Mouse (Mus musculus): ENCODE data around the gene Camk2b.

The Camk2b gene

DNA sequence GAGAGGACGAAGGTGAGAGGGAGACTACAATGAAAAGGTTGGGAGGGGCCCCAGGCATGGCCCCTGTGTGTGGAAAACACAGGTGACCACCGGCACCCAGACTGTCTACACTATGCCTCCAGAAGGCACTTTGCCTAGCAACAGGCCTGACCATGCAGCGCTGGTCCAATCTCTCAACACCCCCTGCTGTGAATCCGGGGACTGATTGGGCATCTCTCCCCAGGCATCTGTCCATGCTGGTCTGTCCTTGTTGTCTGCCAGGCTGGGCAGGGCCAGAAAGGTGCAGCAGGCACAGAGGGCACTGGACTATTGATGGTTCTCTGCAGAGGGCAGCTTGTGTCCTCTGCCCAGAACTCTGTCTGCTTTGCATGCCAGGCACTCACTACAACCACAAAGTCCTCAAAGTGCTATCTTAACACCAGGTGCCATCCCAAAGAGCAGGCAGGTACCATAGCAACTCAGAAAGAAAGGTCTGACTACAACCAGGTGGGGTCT is 16.0 kb downstream of the Camk2b start:
- peak; percentile 64 to 72 for DNase-seq

DNA sequence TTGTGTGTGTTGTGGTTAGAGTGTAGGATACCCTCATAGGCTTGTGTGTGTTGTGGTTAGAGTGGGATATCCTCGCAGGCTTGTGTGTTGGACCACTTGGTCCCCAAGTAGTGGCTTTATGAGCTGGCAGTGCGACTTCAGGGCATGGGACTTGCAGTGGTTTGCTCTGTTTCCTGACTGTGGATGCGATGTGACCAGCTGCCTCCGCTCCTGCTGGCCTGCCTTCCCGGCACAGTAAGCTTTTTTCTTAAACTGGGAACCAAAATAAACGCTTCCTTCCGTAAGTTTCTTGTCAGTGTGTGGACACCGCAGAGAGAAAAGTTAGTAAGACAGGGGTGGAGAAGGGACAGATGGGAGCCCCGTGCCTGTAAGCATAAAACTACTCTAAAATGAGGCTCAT is 18.0 kb downstream of the Camk2b start:
- no peak for DNase-seq

DNA sequence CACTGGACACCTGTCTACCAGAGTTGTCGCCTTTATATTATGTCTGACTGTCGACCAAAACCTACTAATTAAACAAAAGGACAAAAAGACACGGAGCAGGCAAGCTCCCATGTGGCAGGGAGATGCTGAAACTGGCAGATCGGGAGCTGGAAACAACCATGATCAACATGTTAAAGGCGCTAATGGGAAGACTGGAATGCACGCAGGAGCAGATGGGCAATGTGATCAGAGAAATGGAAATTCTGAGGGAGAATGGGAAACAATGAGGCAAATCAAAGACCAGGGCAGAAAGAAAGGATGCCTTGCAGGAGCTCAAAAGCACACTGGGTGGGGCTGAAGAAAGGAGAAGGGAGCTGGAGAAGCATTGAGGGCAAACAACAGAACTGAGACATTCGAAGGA is 27.2 kb downstream of the Camk2b start:
- DNase-seq: peak in 1 of 2 experiments; percentile 5

DNA sequence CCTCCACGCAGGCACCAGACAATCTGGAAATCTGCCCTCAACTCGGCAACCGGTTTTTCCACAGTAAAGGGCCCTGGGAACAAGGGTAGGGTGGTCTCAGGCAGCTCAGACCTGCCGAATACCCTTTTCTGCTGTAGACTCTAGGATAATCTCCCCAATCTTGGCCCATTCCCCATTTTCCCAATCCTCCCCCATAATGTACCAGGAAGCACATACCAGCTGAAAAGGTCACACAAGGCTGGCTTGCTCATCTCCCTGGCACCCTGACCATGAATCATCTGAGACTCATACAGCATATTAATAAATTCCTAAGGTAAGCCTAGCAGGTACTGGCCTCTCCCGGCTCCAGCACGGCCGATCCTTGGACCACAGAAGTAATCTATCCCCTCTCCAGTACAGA is 28.5 kb downstream of the Camk2b start:
- peak; percentile 52 to 55 for DNase-seq

DNA sequence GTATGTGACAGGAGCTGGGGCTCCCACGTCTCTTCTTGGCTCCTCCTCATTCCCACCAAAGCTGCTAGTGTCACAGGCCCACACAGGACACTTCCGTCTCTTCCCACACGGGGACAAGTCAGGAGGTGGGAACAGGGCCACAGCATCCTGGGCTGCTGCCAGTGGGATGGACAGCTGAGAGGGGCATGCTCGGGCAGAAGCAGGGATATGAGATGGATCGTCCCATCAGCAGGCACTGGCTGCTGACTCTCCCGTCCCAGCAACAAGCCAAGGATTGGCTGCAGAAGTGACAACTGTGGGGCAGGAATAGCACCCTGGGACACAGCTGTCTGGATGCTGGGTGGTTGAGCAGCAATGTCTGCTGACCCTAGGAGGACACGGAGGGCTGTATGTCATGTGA is 29.0 kb downstream of the Camk2b start:
- peak; percentile 63 to 76 for DNase-seq

DNA sequence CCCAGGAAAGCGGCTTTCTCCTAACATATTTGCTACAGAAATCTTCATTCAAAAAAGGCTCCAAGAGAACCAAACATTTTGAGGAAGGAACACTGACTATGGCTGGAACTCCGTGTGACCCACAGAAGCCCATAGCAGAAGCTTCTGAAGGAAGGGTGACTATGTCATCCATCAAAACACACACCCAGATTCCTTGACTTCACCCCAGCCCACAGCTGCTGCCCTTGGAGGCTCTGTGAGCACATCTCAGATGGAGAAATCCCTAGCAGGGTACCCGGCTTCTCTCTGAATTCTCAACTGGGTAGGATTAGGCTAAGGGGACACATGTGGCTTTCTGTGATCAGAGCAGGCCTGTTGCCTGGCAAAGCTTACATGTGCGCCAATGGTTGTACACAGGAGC is 29.7 kb downstream of the Camk2b start:
- peak; percentile 21 to 30 for DNase-seq

DNA sequence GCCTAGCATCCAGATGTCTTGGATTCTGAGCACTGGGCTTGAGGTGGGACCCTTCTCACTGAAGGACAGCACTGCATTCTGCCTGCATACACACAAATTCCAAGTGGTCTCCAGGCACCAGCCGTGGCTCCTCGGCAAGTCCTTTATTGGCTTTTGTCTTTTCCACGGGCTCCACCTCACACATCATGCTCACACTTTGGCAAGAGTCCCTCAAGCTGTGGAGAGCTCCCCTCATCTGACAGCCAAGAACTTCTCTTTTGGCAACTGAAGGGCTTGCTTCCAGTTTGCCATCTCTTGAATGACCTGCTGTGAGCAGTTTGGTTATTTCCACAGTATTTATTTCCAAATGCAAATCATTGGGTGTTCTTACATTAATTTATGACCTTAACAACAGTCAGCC is 30.6 kb downstream of the Camk2b start:
- peak; percentile 43 to 48 for DNase-seq

DNA sequence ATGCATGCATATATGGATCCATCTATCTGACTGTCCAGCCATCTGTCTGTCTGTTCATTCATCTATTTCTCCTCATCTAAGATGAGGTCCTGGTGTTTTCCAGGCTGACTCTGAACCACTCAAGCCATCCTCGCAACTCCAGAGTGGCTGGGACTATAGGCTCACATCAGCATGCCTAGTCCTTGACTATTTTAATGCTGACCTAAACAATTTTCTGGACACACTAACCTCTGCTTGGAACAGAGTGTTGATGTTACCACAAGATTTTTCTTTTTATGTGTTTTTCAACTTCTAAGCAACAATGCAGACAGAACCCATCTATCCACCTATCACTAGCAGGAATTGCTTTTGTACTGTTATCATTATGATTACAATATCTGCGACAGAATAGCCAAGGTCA is 31.4 kb downstream of the Camk2b start:
- no peak for DNase-seq

DNA sequence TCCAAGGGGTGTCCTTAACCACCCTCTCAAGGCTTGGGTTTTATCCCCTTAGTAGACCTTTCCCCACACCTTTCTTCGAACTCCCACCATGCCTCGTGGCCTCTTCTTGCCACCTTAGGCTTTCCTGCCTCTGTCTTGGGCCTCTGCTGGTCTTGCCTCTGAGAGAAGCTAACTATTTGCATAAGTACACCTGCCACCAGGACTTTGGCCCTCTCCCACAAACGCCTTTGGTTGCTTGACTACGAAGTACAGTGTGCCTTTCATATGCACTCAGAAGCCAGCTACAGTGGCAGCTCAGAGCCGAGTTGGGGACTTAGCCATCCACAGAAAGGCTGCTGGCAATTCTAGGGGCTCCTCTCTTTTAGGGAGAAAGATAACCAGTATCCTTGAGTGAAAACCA is 32.4 kb downstream of the Camk2b start:
- peak in 1 of 2 experiments; percentile 8 for DNase-seq

DNA sequence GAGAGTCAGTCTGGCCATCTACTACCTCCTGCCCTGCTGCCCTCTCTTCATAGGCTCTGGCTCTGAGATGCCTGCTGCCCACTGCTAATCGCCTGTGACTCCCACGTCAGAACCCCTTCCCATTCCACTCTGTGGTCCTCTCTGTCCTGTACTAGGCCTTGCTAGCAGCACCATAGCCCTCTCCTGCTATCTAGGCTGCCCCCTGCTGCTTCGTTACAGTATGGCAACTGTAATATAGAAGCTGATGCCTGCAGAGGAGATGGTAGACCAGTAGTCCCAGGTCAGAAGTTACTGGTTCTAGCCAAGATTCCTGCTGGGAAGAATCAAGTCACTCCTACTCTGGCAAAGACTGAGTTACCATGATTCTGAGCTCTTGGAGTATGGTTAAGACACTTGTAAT is 33.0 kb downstream of the Camk2b start:
- DNase-seq: peak; percentile 76 to 86

DNA sequence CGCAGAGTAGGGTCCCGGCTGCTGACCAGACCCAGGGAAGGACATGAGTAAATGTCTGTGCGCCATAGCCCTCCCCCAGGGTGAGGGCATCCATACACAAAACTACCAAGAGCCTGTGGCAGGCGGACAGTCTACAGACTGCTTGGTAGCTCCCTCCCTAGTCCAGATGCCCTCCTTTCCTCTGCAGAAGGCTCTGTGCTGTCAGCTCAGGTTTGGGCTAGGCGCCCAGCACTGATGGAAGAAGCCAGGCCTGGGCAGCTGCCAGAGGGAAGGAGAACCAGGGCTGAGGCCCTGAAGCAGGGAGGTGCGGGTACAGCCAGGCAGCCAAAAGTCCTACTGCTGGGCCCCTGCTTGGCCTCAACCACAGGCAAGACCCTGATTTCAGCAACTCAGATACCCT is 35.5 kb downstream of the Camk2b start:
- peak; percentile 97 to 98 for DNase-seq

DNA sequence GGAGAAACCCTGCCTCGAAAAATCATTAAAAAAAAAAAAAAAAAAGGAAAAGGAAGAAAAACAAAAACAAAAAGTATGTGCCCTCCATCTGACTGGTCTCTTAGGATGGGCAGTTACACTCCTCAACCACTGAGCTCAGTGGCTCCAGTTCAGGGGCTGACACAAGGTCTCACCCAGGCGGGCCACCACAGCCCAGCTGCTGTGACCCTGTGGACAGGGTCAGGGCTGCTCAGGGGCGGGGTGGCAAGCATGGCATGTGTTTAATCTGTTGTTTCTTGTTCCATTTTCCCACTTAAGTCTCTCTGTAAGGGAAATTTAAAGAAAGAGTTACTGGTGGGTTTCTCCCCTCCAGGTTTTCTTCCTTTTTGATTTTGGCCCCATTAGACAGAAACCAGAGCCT is 36.4 kb downstream of the Camk2b start:
- peak in 1 of 2 experiments; percentile 29 for DNase-seq

DNA sequence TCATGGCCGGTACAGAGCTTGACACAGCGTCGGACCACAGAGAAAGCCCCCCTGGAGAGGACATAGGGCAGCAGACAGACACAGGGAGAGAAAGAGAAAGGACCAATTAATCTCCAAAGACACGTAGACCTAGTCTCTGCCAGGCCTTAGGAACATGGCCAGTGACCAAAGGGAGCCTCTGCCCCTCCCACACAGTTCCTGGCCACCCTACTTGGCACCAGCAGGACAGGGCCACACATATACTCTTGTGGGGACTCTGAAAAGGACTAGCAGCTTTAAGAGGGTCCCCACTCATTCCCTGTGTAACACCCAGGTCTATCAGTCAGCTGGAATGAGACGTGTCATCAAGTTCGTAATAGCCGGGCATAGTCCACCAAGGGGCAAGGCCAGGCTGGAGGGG is 37.3 kb downstream of the Camk2b start:
- peak; percentile 56 to 61 for DNase-seq

DNA sequence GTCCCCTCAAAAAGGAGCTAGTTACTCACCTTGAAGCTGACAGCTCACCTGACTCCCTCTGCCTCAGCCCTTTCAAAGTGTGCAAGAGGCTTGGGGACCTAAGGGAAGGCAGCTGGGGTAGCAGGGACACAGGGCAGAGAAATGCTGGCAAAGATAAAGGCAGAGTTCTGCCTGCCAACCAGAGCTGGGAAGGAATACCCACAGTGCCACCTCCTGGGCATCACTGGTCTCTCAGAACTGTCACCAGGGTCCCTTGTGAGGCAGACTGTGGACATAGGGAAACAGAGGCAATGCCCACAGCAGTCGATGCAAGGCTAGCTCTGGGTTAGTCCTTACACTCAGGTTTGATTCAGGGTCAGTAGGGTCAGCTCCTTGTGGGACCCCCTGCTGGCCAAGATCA is 39.8 kb downstream of the Camk2b start:
- peak; percentile 85 to 88 for DNase-seq

DNA sequence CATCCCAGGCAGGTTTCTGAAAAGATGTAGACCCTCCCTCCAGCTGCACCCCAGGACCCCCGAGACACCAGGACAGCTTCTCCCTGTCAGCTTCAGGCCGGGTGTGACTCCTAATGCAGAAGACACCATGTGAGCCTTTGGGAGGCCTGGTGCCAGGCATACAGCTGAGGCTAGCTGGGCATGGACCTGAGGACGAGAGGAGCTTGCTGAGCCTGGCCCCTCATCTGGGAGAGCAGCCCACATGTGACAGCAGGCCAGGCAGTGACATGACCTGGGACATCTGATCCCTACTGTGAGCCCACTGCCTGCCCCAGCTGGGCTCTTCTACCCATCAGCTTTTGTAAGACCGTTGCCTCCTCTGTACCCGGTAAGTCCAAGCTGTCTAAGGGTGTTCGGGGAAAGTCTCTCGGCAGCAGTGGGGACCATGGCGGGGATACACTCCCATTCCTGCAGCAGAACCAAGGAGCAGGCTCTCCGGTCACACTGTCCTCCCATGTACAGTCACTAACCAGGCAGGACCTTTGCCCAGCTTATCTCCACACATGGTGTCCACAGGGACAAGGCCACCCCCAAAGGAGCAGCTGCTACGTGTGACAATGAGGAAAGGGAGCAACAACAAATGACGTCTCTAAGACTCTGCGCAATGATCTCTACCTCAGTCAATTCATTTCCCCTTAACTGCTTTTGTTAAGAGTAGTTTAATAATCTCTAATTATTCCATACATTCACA is 41.1 kb downstream of the Camk2b start:
- DNase-seq: peak; percentile 33 to 39

DNA sequence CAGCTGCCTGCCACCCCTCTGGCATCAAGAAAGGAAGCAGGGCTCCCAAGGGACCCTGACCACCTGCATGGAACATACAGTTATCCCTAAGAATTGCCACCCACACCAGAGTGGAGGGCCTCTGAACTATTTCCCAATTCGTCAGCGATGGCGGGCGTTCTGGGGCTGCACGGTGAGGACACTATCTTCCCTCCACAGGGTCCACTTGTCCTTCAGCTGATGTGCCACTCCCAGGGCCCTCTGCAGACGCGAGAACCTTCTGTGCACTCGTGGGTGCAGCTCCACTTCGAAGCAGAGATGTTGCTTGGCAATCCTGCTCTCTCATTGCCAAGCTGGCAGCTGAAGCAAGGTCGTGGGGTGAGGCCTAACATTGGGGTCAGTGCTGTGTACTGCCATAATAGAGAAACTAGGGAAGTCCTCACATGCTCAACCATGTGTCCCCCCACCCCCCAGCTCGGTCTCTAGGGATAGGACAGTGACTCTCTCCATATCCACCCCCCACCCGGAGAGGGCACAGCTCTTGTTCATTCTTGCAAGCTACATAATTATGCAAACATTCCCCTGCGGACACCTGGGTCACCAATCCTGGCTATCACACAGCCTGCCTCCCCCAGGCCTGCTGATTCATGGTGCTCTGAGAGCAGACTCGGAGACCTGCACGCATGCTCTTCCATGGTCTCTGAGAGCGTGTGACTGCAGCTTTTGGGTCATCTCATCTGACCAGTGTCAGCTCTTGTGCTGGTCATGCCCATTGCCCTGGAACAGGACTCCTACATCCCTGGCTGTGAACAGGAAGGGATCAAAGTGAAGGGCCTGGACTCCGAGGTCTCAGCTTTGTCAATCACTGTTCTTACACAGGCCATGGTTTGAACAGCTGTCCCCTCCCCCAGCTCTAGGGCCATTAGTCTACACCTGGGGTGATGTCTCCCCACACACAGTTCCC is 45.0 kb downstream of the Camk2b start:
- peak; percentile 31 to 34 for DNase-seq

DNA sequence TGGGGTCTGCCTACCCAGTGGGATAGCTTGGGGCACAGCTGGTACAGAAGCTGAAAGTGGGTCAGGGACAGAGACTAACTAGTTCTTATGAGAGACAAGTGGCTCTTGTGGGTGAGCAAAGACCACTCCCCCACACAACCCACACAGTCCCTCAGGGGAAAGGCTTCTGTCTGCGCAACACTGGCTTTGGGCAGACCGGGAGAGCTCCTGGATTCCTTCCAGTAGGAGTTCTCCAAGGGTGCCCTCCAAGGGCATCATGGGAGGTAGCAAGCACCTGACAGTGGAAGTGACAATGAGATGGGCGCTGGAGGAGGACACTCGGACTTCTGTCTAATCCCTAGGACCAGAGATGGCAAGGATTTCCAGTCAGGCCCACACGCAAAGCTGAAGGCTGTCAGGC is 45.8 kb downstream of the Camk2b start:
- peak in 1 of 2 experiments; percentile 34 for DNase-seq

DNA sequence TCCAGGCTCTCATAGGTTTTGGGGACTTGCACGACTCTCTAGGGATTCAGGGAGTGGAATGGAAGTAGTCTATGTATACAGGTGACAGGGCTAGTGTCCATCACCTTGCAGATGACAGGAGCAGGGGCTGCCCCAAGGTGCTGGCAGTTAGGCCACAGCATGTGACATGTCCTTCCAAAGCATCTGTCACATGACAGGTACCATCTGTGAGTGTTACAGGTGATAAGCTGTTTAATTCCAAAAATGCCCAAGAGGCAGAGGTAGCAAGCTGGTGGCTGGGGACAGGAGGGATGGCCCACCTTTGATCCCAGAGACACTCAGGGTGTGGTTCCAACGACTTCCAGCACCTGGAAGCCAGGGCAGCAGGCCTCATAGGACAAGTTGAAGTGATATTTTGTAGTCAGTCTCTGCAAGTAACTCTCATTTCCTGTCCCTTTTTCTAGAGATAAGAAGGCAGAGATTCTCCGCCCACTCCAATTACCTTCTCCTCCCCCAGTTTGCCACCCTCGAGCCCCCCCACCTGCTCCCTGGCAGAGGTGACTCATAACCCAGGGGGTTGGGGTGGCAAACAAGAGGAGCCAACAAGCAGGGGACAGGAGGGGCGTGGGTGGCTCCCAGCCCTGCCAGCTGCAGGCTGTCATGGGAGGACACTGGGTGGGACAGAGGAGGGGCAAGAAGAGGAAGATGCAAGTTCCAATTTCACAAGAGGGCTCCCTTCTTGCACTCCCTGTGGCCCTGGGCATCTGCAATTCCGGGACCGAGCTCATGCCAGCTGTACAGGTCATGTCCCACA is 47.7 kb downstream of the Camk2b start:
- DNase-seq: peak; percentile 56 to 61

DNA sequence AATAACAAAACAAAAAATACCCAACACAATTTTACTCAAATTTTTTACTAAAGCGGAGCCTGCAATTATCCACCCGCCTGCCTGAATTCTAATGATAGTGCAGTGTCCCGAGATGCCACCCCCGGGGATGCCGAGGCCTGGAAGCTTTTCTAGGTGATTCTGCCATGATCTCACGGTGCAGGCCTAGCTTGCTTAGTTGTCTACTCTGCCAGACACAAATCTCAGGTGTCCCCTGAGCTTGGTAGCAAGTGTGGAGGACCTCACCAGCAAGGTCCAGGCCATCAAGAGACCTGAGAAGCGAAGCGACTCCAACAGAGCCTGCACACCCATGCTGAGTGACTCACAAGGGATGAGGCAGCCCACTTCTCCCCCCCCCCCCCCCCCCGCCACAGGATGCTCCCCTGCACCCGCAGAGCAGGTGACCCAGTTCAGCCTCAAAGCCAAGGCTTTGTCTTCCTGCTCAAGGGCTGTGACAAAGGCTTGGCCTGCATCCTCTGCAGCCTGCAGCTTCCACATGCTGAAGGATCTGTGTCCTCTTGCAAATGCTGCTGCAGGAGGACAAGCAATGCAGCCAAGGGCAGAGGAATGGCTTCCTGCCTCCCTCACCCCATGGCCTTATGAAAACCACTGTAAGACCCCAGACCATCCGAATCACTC is 48.5 kb downstream of the Camk2b start:
- DNase-seq: peak; percentile 53 to 54

DNA sequence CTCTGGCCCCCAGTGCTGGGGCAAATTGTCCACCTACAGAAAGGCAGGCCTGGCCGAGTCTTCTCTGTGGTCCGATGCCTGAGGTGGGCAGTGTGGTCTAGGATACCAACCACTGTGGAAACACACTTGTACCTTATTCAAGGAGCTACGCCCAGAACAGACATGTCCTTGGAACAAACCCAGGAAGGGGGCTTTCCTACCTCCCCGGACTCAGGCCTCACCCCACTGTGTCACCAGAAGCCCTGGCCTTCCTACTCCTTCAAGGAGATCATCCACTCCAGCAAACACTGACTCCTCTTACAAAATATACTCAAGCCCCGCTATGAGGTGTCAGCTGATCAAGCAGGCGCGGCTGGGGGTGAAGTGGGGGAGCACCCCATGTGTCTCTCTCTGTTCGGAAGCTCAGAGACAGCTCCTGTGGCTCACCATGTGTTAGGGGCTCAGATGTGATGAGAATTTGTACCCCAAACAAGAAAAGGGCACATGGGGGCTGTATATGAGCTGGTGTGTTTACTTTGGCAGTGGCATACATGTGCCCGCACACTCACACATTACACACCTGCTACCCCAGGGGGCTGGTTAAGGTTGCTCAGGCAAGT is 49.3 kb downstream of the Camk2b start:
- peak in 1 of 2 experiments; percentile 45 for DNase-seq

DNA sequence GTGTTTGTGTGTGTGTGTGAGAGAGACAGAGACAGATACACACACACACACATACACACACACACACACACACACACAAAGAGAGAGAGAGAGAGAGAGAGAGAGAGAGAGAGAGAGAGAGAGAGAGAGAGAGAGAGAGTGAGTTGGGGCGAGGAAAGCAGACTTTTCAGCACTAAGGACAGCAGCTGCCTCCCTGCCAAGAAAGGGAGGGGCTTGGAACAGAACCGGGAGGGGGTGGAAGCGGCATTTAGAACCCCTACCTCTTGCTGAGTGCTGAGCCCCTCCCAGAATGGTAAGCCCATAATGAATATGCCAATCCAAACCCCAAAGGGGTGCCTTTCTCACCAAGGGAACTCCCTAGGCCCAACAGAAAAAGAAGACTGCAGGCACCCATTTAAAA is 49.8 kb downstream of the Camk2b start:
- DNase-seq: peak in 1 of 2 experiments; percentile 43

DNA sequence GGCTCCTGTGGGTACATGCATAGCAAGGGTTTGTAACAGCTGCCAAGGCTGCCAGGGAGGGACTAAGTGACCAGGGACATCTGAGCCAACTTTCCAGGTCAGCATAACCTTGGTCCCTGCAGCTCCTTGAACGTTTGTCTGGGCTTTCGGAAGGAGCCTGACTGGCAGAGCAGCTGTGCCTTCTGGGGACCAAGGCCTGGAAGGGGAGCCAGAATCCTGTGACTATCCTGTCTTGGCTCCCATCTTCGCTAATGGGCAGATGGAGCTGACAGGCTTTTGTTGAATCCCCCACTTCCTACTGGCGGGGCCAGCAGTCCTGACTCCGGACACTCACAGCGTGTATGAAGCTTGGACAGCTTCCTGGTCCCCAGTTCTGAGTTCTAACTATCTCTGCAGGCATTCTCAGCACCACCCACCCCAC is 51.1 kb downstream of the Camk2b start:
- peak; percentile 85 to 87 for DNase-seq
